ENCODE assay signal across 9 mouse cellular contexts in the genomic region with DNA sequence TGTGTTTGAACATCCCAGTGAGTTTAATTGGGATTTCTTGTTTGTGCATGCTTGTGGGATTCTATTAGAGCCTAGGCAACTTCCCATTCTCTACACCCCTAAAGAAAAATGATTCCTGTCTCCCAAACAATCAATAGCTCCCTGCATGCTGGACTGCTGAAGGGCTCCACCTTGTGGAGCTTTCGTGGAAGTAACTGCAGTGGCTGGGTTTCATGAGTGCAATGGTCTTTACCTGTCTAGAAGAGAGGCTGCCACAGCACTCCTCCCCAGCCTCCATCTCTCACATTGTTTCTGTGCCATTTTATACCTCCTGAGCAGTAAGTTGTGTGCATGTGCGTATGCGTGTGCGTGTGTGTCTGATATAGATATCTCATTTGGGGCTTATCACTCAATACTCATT. TPM values are rescaled to one million over a fixed set of nuclear protein-coding genes. Genes with fewer than 3 reads are reported as not detected.
DNase-seq lines count a peak whose midpoint lies in the region; ATAC-seq and TF ChIP-seq lines count a peak whose summit lies in the region.
"Had no signal": no experiment of that assay in that cellular context is flagged by ENCODE, and none has a peak within 500 bp of the region (broad histone marks: within the 10 kb centered on the region; RNA-seq: fewer than 3 reads in every experiment).

No protein-coding gene starts in this region.

- H3K4me1 ChIP-seq in testis, adult 2 months (ENCODE audit: control insufficient read depth, insufficient read depth, low read length) = no peaks in the 10 kb centered on the region
- H3K4me1 ChIP-seq in cortical plate, adult 2 months (ENCODE audit: control insufficient read depth, insufficient read depth, low read length) = no peaks in the 10 kb centered on the region
- no peaks in the 10 kb centered on the region for H3K4me1 ChIP-seq in neural tube, embryonic 13.5 days (replicated peaks)

- DNase-seq in testis, postnatal 14 days (ENCODE audit: low spot score) = no peak
- peak; percentile 34 to 43 for DNase-seq in adrenal gland, adult 18-20 months (ENCODE audit: low spot score in 2 of 2)
- DNase-seq in heart, postnatal 4 days = peak; percentile 69
- peak; percentile 49 for DNase-seq in left cerebral cortex, postnatal 4 days
- DNase-seq in thymus, postnatal 4 days = peak; percentile 63

- no peak overlapping the region for H3K4me2 ChIP-seq in neural tube, embryonic 13.5 days
- H3K4me2 ChIP-seq: heart, embryonic 13.5 days had no signal

- no peaks in the 10 kb centered on the region for H3K9me3 ChIP-seq in neural tube, embryonic 13.5 days
- H3K9me3 ChIP-seq: heart, embryonic 13.5 days had no signal

- H3K9ac ChIP-seq in neural tube, embryonic 13.5 days = no peak overlapping the region
- H3K9ac ChIP-seq: heart, embryonic 13.5 days had no signal

- H3K4me3 ChIP-seq in testis, adult 2 months (ENCODE audit: control insufficient read depth, low read depth, low read length) = no peak overlapping the region
- H3K4me3 ChIP-seq in cortical plate, adult 2 months (ENCODE audit: insufficient read depth, low read length) = no peak overlapping the region
- H3K4me3 ChIP-seq in neural tube, embryonic 13.5 days = no peak overlapping the region
- H3K4me3 ChIP-seq: heart, embryonic 13.5 days had no signal

- peak; percentile 36; the same call in 1 of the 2 replicates for TF ChIP-seq CTCF in testis, adult 2 months (IDR thresholded peaks at IDR 0.05; ENCODE audit: control insufficient read depth, insufficient read depth, insufficient replicate concordance, low read depth, low read length)
- peak; percentile 81 for TF ChIP-seq CTCF in cortical plate, adult 2 months (IDR thresholded peaks at IDR 0.05; ENCODE audit: extremely low read depth, insufficient read depth, low read length)

- WGBS in neural tube, embryonic 13.5 days = 37% methylated on average over 4 of the region's 4 CpGs

- intact Hi-C loops in left cerebral cortex, postnatal 4 days (cut with DNase I) = no loop called here

- H3K36me3 ChIP-seq in testis, adult 2 months (ENCODE audit: control insufficient read depth, insufficient read depth, low read length) = no peaks in the 10 kb centered on the region
- no peaks in the 10 kb centered on the region for H3K36me3 ChIP-seq in neural tube, embryonic 13.5 days
- H3K36me3 ChIP-seq: heart, embryonic 13.5 days had no signal

- no peaks in the 10 kb centered on the region for H3K27me3 ChIP-seq in testis, adult 2 months (ENCODE audit: control insufficient read depth, insufficient read depth, low read length)
- H3K27me3 ChIP-seq in neural tube, embryonic 13.5 days = no peaks in the 10 kb centered on the region

- peak; percentile 53; the same call in 1 of the 2 replicates for ATAC-seq in neural tube, embryonic 13.5 days (ENCODE audit: low read depth)

- H3K27ac ChIP-seq in testis, adult 2 months (ENCODE audit: control insufficient read depth, insufficient read depth, low read depth, low read length) = no peak overlapping the region
- no peak overlapping the region for H3K27ac ChIP-seq in cortical plate, adult 2 months (ENCODE audit: insufficient read depth, low read length)
- no peak overlapping the region for H3K27ac ChIP-seq in neural tube, embryonic 13.5 days (replicated peaks)
- H3K27ac ChIP-seq: heart, embryonic 13.5 days had no signal

- TF ChIP-seq POLR2A in testis, adult 2 months (IDR thresholded peaks at IDR 0.05; ENCODE audit: control insufficient read depth, low read depth, low read length) = no peak
- no peak for TF ChIP-seq POLR2A in cortical plate, adult 2 months (IDR thresholded peaks at IDR 0.05; ENCODE audit: extremely low read depth, insufficient read depth, low read length)

RNA-seq across cellular contexts. Expression of a gene that starts 6.0 kb away (rescaled TPM):
- 0.99 and 1.6 TPM in 2 replicates for polyA plus RNA-seq in testis, adult 2 months (2012; rRNA removed)
- not detected for total RNA-seq in adrenal gland, adult 18-20 months (2021)
- polyA plus RNA-seq in cortical plate, adult 2 months (2012; rRNA removed) = 0.35 TPM in 1 of 2 replicates, not detected in the other
- not detected for total RNA-seq in heart, postnatal 4 days (2021)
- not detected for total RNA-seq in left cerebral cortex, postnatal 4 days (2021)
- polyA plus RNA-seq in neural tube, embryonic 13.5 days (2015; fragmentation: Nextera tagmentation; extraction: Ambion mirVana) = not detected in 2 replicates
- polyA plus RNA-seq: heart, embryonic 13.5 days had no signal

RNA-seq across cellular contexts. Expression of a gene that starts 18.5 kb away (rescaled TPM):
- polyA plus RNA-seq in testis, adult 2 months (2012; rRNA removed) = 1.6 and 1.7 TPM in 2 replicates
- under 1 TPM; 0.80 to 0.90 TPM for total RNA-seq in adrenal gland, adult 18-20 months (2021)
- polyA plus RNA-seq in cortical plate, adult 2 months (2012; rRNA removed) = 121 and 124 TPM in 2 replicates
- total RNA-seq in heart, postnatal 4 days (2021) = 1 to 10 TPM; 2.3 to 3.3 TPM
- 100 to 1,000 TPM; 256 to 274 TPM for total RNA-seq in left cerebral cortex, postnatal 4 days (2021)
- polyA plus RNA-seq in neural tube, embryonic 13.5 days (2015; fragmentation: Nextera tagmentation; extraction: Ambion mirVana) = 137 and 148 TPM in 2 replicates

RNA-seq across cellular contexts. Expression of a gene that starts 48.5 kb away (rescaled TPM):
- 12.2 and 15.7 TPM in 2 replicates for polyA plus RNA-seq in testis, adult 2 months (2012; rRNA removed)
- total RNA-seq in adrenal gland, adult 18-20 months (2021) = 100 to 1,000 TPM; 107 to 157 TPM
- polyA plus RNA-seq in cortical plate, adult 2 months (2012; rRNA removed) = 94.9 and 97.4 TPM in 2 replicates
- 10 to 100 TPM; 60.0 to 69.6 TPM for total RNA-seq in heart, postnatal 4 days (2021)
- total RNA-seq in left cerebral cortex, postnatal 4 days (2021) = 100 to 1,000 TPM in 1 of 2 experiments, 10 to 100 TPM in 1; 98.3 to 114 TPM
- 53.0 and 57.4 TPM in 2 replicates for polyA plus RNA-seq in neural tube, embryonic 13.5 days (2015; fragmentation: Nextera tagmentation; extraction: Ambion mirVana)

Comparison
In these comparisons a context has a peak if more than half of its experiments do, and no peak if none do; other contexts are left out.
1. RNA of a gene that starts 18.5 kb away (total RNA-seq): 256 to 274 TPM in left cerebral cortex, postnatal 4 days; 2.3 to 3.3 TPM in heart, postnatal 4 days and 0.80 to 0.90 TPM in adrenal gland, adult 18-20 months; every median in the first group is over 10 times any median in the second.